Mouse (Mus musculus) limb, embryonic 13.5 days (tissue): ENCODE data around the gene Itgad. TPM values are rescaled to one million over a fixed set of nuclear protein-coding genes. Genes with fewer than 3 reads are reported as not detected.

Experiments used
- ATAC-seq: fragments of 200-750 bp; cut with Nextera tagmentation; 2 replicates; pipeline ENCODE4 v1.8.0; 2017; ENCODE audit warnings: low read depth, moderate number of reproducible peaks, moderate TSS enrichment; ENCODE audit not compliant: low FRiP score
- H3K27ac ChIP-seq: fragments of 300-500 bp; sonication (generic); 2 replicates; pipeline ENCODE4 v1.5.1; 2015; ENCODE audit warnings: inconsistent platforms, mild to moderate bottlenecking, moderate library complexity
- H3K27me3 ChIP-seq: fragments of 300-500 bp; sonication (generic); 2 replicates; pipeline ENCODE4 v1.6.1; 2015; ENCODE audit warnings: mild to moderate bottlenecking, inconsistent platforms
- H3K36me3 ChIP-seq: fragments of 300-500 bp; sonication (generic); 2 replicates; pipeline ENCODE4 v1.6.1; 2015; ENCODE audit warnings: inconsistent platforms, mild to moderate bottlenecking, moderate library complexity
- H3K4me1 ChIP-seq: fragments of 300-500 bp; sonication (generic); 2 replicates; pipeline ENCODE4 v1.6.1; 2015; ENCODE audit warnings: inconsistent platforms
- H3K4me2 ChIP-seq: fragments of 300-500 bp; sonication (generic); replicated peaks from 2 replicates; pipeline ENCODE4 v1.6.1; 2015; ENCODE audit warnings: inconsistent platforms, mild to moderate bottlenecking, moderate library complexity
- H3K4me3 ChIP-seq: fragments of 300-500 bp; sonication (generic); 2 replicates; pipeline ENCODE4 v1.5.1; 2015; ENCODE audit warnings: moderate library complexity, mild to moderate bottlenecking, inconsistent platforms
- H3K9ac ChIP-seq: fragments of 300-500 bp; sonication (generic); 2 replicates; pipeline ENCODE4 v1.6.1; 2015; ENCODE audit warnings: mild to moderate bottlenecking, inconsistent platforms
- H3K9me3 ChIP-seq: fragments of 300-500 bp; sonication (generic); 2 replicates; pipeline ENCODE4 v1.6.1; 2016; ENCODE audit warnings: inconsistent platforms
- WGBS: fragments of 180-500 bp; shearing (Covaris S2); methylation state at CpG from one replicate; pipeline ENCODE4 v1.1.7; 2015; 5-methylcytosine and 5-hydroxymethylcytosine counted together
- polyA plus RNA-seq: library from polyadenylated mRNA; unstranded; fragments of >200 nt; fragmentation: Nextera tagmentation; extraction: Ambion mirVana; gene quantifications from 2 replicates; pipeline ENCODE4 v1.2.1, GENCODE M21; 2015

Itgad gene
- polyA plus RNA-seq, 1 experiment from 2014 or later: not detected

- H3K36me3 ChIP-seq: peaks cover 40% of the 10 kb centered on the region
- H3K9me3 ChIP-seq: no peaks in the 10 kb centered on the region
- H3K4me3 ChIP-seq: peak overlapping the region; percentile 59
- H3K4me2 ChIP-seq: peak overlapping the region; percentile 74
- H3K4me1 ChIP-seq: peaks cover 35% of the 10 kb centered on the region
- H3K9ac ChIP-seq: peak overlapping the region; percentile 78
- H3K27me3 ChIP-seq: no peaks in the 10 kb centered on the region
- WGBS: 3% methylated on average over 13 of the region's 13 CpGs
- H3K27ac ChIP-seq: peak overlapping the region; percentile 89
- ATAC-seq: peak; percentile 79
These were observed 93.3 kb downstream of the Itgad start for GRCm38 (mm10) chr7:128247443-128247842.

DNA sequence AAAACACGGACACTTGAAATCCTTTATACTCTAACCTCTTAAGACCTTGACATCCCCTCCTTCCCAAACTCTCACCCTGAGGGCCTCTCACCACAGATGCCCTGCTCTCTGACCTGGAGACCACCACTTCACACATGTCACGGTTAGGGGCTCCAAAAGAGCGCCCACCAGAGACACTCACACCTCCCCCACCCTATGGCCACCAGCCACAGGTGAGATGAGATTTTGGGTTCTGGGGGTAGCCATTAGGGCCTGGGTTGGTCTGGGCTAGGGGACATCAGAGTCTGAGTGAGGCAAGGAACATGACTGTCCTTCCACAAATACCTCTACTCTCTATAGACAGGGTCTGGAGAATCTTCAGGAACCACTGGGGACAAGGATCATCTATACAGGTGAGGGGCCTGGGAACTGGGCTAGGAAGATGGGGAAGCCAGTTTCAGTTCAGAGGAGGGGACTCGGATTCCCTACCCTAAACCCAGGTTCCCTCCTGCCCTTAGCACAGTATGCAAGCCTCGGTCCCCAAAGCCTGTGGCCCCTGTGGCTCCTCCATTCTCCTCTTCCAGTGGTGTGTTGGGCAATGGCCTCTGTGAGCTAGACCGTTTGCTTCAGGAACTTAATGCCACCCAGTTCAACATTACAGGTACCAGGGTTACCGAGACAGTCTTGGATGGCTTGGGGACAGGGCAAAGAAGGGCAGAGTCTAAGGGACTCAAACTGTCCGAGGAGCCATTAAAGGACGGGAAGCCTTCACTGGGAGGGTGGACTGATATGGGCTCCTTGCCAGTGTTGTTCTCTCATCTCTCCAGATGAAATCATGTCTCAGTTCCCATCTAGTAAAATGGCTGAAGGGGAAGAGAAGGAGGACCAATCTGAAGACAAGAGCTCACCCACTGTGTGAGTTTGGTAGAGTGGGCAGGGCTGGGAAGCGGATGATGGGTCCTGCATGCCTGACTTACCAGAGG, 94.2 kb downstream of the Itgad start:
- H3K4me2 ChIP-seq: peak overlapping the region; percentile 74
- H3K4me3 ChIP-seq: peak overlapping the region; percentile 59
- H3K9me3 ChIP-seq: no peaks in the 10 kb centered on the region
- H3K36me3 ChIP-seq: peaks cover 34% of the 10 kb centered on the region
- no peak for ATAC-seq
- H3K27ac ChIP-seq: no peak overlapping the region
- 87% methylated on average over 10 of the region's 10 CpGs for WGBS
- H3K4me1 ChIP-seq: peaks cover 43% of the 10 kb centered on the region
- H3K9ac ChIP-seq: peak overlapping the region; percentile 39
- H3K27me3 ChIP-seq: no peaks in the 10 kb centered on the region

- no peak overlapping the region for H3K27ac ChIP-seq
- WGBS: 89% methylated on average over 5 of the region's 5 CpGs
These were observed 95.8 kb downstream of the Itgad start for GRCm38 (mm10) chr7:128249998-128250397.

DNA sequence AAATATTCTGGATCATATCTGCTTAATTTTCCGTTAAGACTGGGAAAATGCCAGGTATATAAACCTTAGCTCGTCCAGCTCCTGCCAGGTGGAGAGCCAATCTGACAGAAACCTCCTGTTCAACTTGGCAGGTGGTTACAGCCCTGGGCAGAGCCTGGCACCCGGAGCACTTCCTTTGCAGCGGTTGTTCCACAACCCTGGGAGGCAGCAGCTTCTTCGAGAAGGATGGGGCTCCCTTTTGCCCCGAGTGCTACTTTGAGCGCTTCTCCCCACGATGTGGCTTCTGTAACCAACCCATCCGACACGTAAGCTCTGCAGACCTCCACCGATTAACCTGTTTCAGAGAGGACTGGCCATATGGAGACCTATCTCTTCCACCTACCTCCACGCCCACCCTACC, 97.8 kb downstream of the Itgad start:
- H3K9ac ChIP-seq: peak overlapping the region; percentile 45; the same call in 1 of the 2 replicates
- H3K27me3 ChIP-seq: no peaks in the 10 kb centered on the region
- WGBS: 35% methylated on average over 12 of the region's 12 CpGs
- H3K27ac ChIP-seq: no peak overlapping the region
- peaks cover 29% of the 10 kb centered on the region for H3K4me1 ChIP-seq
- H3K4me2 ChIP-seq: peak overlapping the region; percentile 59
- H3K36me3 ChIP-seq: peaks cover 23% of the 10 kb centered on the region
- no peaks in the 10 kb centered on the region for H3K9me3 ChIP-seq
- peak overlapping the region; percentile 31 for H3K4me3 ChIP-seq
- ATAC-seq: no peak

More at GRCm38 (mm10) chr7:128249998-128250397, 95.8 kb downstream of the Itgad start:
- Histone ChIP-seq H3K4me3 (no peak overlapping the region), H3K27me3 (no peaks in the 10 kb centered on the region), H3K9me3 (no peaks in the 10 kb centered on the region), H3K9ac (no peak overlapping the region), H3K4me1 (peaks cover 43% of the 10 kb centered on the region), H3K36me3 (peaks cover 28% of the 10 kb centered on the region), H3K4me2 (no peak overlapping the region)
- no peak for ATAC-seq

DNA sequence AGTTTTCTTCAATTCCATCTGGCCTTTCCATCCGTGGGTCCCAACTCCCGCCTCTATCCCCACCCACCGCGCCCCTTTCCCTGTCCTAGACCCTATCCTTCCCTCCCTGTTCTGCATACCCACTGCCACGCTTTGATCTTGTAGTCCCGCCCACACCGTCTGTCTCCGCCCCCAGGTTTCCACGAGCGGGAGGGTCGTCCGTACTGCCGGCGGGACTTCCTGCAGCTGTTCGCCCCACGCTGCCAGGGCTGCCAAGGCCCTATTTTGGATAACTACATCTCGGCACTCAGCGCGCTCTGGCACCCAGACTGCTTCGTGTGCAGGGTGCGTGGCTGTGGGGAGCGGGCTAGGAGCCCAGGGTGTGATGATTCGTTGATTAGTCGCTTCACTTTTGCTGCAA, 98.4 kb downstream of the Itgad start:
- Histone ChIP-seq H3K4me1 (peaks cover 32% of the 10 kb centered on the region), H3K4me2 (peak overlapping the region; percentile 59), H3K9ac (peak overlapping the region; percentile 36; the same call in 1 of the 2 replicates), H3K9me3 (no peaks in the 10 kb centered on the region), H3K4me3 (peak overlapping the region; percentile 31), H3K36me3 (peaks cover 23% of the 10 kb centered on the region), H3K27ac (no peak overlapping the region; the same call in 1 of the 2 replicates), H3K27me3 (no peaks in the 10 kb centered on the region)
- WGBS: 6% methylated on average over 24 of the region's 24 CpGs
- ATAC-seq: peak; percentile 72

GRCm38 (mm10) chr7:128254978-128255377, 100.8 kb downstream of the Itgad start:
- no peaks in the 10 kb centered on the region; the same call in 1 of the 2 replicates for H3K27me3 ChIP-seq
- 70% methylated on average over 2 of the region's 2 CpGs for WGBS
- no peak overlapping the region for H3K4me3 ChIP-seq
- H3K9me3 ChIP-seq: no peaks in the 10 kb centered on the region
- no peak overlapping the region for H3K27ac ChIP-seq
- ATAC-seq: no peak
- peaks cover 21% of the 10 kb centered on the region for H3K4me1 ChIP-seq
- H3K36me3 ChIP-seq: peaks cover 16% of the 10 kb centered on the region
- H3K4me2 ChIP-seq: no peak overlapping the region
- H3K9ac ChIP-seq: no peak overlapping the region

- ATAC-seq: no peak
- Histone ChIP-seq H3K9ac (no peak overlapping the region), H3K36me3 (peaks cover 9% of the 10 kb centered on the region; the same call in 1 of the 2 replicates), H3K4me2 (no peak overlapping the region), H3K4me1 (peaks cover 21% of the 10 kb centered on the region), H3K27ac (no peak overlapping the region), H3K4me3 (no peak overlapping the region), H3K27me3 (no peaks in the 10 kb centered on the region; the same call in 1 of the 2 replicates), H3K9me3 (no peaks in the 10 kb centered on the region)
- 90% methylated on average over 5 of the region's 5 CpGs for WGBS
These were observed 101.6 kb downstream of the Itgad start for GRCm38 (mm10) chr7:128255757-128256156.

DNA sequence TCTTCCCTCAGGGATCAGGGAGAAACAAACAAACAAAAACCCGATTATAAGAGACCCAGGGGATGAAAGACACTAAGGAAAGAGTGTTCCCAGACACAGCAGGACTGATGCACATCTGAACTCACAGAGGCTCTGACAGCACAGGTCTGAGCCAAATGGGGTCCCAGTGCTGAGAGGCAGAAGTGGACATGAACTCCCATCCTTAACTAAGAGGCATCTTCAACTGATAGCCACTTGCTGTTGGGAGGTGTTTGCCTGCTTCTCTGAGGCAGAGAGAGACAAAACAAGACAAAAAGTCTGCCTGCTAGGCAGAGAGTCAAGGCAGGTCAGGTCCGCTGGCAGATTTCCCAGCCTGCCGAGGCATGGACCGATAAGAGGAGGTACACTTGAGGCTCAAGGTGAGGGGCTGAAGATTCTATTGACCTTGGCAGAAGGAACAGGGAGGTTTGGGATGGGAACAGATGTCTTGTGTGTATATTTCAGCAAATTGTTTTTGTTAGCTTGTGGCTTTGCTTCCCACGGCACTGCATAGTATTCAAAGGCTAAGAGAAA, 102.7 kb downstream of the Itgad start:
- no peaks in the 10 kb centered on the region; the same call in 1 of the 2 replicates for H3K27me3 ChIP-seq
- H3K9me3 ChIP-seq: no peaks in the 10 kb centered on the region
- no peak for ATAC-seq
- H3K36me3 ChIP-seq: peaks cover 9% of the 10 kb centered on the region; the same call in 1 of the 2 replicates
- H3K27ac ChIP-seq: no peak overlapping the region
- no peak overlapping the region for H3K4me2 ChIP-seq
- WGBS: 64% methylated on average over 5 of the region's 5 CpGs
- no peak overlapping the region for H3K9ac ChIP-seq
- no peak overlapping the region for H3K4me3 ChIP-seq
- H3K4me1 ChIP-seq: peaks cover 17% of the 10 kb centered on the region

DNA sequence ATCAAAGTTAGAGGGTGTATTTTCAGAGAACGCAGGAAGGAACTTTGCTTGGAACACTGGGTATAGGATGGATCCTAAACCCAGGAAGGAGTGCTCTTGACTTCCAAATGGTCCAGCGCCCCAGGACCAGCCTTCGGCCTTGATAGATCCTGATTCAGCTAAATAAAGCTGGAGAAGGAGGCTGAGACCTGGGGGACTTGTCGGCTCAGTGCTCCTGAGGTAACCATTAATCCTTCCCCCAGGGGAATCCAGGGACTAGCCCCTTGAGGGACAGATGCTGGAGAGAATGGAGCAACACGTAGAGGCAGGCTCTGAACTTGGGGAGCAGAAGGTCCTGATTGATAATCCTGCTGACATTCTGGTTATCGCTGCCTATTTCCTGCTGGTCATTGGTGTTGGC, 111.2 kb downstream of the Itgad start, which contains the start of gene Slc5a2:
TSS of gene Slc5a2 (plus strand) at position 247 of the 400 bp plus-strand sequence.
- H3K4me1 ChIP-seq: no peaks in the 10 kb centered on the region
- no peak for ATAC-seq
- H3K4me3 ChIP-seq: no peak within 1 kb of the TSS
- H3K36me3 ChIP-seq: peaks cover 3% of the 10 kb centered on the region; the same call in 1 of the 2 replicates
- WGBS: 81% methylated on average over 6 of the region's 6 CpGs
- H3K9me3 ChIP-seq: no peaks in the 10 kb centered on the region
- H3K9ac ChIP-seq: no peak within 1 kb of the TSS
- H3K4me2 ChIP-seq: no peak within 1 kb of the TSS
- H3K27ac ChIP-seq: no peak within 1 kb of the TSS
- H3K27me3 ChIP-seq: no peaks in the 10 kb centered on the region

- Histone ChIP-seq H3K4me2 (no peak overlapping the region), H3K27ac (no peak overlapping the region), H3K4me1 (no peaks in the 10 kb centered on the region), H3K27me3 (no peaks in the 10 kb centered on the region), H3K36me3 (peaks cover 9% of the 10 kb centered on the region), H3K9me3 (no peaks in the 10 kb centered on the region), H3K4me3 (no peak overlapping the region), H3K9ac (no peak overlapping the region)
- no peak for ATAC-seq
- WGBS: 74% methylated on average over 5 of the region's 5 CpGs
These were observed 111.9 kb downstream of the Itgad start for GRCm38 (mm10) chr7:128266056-128266455.

DNA sequence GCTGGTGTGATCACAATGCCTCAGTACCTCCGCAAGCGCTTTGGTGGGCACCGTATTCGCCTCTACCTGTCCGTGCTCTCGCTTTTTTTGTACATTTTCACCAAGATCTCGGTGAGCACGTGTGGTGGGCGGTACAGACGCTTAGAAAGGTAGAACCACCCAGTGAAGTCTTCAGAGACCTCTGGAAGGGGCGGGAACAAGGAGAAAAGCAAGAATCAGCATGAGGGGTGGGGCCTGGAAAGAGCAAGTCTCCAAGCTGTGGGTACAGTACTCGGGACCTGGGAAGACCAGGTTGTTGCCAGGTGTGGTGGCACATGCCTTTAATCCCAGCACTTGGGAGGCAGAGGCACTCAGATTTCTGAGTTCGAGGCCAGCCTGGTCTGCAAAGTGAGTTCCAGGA, 113.2 kb downstream of the Itgad start:
- Histone ChIP-seq H3K4me1 (no peaks in the 10 kb centered on the region), H3K4me3 (no peak overlapping the region), H3K4me2 (no peak overlapping the region), H3K36me3 (peaks cover 22% of the 10 kb centered on the region), H3K27ac (no peak overlapping the region), H3K9ac (no peak overlapping the region), H3K9me3 (no peaks in the 10 kb centered on the region), H3K27me3 (no peaks in the 10 kb centered on the region)
- no peak for ATAC-seq
- WGBS: 61% methylated on average over 13 of the region's 13 CpGs

GRCm38 (mm10) chr7:128267813-128268212, 113.6 kb downstream of the Itgad start:
- no peak overlapping the region for H3K27ac ChIP-seq
- WGBS: 68% methylated on average over 7 of the region's 7 CpGs
- no peak for ATAC-seq
- H3K4me2 ChIP-seq: no peak overlapping the region
- no peak overlapping the region for H3K9ac ChIP-seq
- H3K4me1 ChIP-seq: no peaks in the 10 kb centered on the region
- peaks cover 26% of the 10 kb centered on the region for H3K36me3 ChIP-seq
- no peaks in the 10 kb centered on the region for H3K9me3 ChIP-seq
- H3K4me3 ChIP-seq: no peak overlapping the region
- H3K27me3 ChIP-seq: no peaks in the 10 kb centered on the region
